Mouse (Mus musculus) heart, embryonic 12.5 days (tissue): ENCODE results near the gene Commd7. TPM values are rescaled to one million over a fixed set of nuclear protein-coding genes. Genes with fewer than 3 reads are reported as not detected.
"Not testable (repeated sequence)": the region's sequence is repeated elsewhere in the genome, so short reads cannot be mapped to it uniquely, and the experiment has no call there.

Source experiments
- ATAC-seq: fragments of 200-750 bp; cut with Nextera tagmentation; 2 replicates; pipeline ENCODE4 v1.8.0; 2017; ENCODE audit warnings: moderate TSS enrichment, moderate library complexity; ENCODE audit not compliant: insufficient number of reproducible peaks, low FRiP score
- H3K27ac ChIP-seq: fragments of 300-500 bp; sonication (generic); 2 replicates; pipeline ENCODE4 v1.5.1; 2016; ENCODE audit warnings: mild to moderate bottlenecking, moderate library complexity; ENCODE audit not compliant: poor library complexity, severe bottlenecking
- H3K27me3 ChIP-seq: fragments of 300-500 bp; sonication (generic); replicated peaks from 2 replicates; pipeline ENCODE4 v1.6.1; 2016; ENCODE audit warnings: mild to moderate bottlenecking, moderate library complexity
- H3K36me3 ChIP-seq: fragments of 300-500 bp; sonication (generic); 2 replicates; pipeline ENCODE4 v1.6.1; 2016; ENCODE audit warnings: mild to moderate bottlenecking, moderate library complexity
- H3K4me1 ChIP-seq: fragments of 300-500 bp; sonication (generic); replicated peaks from 2 replicates; pipeline ENCODE4 v1.6.1; 2016; ENCODE audit warnings: mild to moderate bottlenecking
- H3K4me2 ChIP-seq: fragments of 300-500 bp; sonication (generic); 2 replicates; pipeline ENCODE4 v1.6.1; 2016; ENCODE audit warnings: mild to moderate bottlenecking, moderate library complexity
- H3K4me3 ChIP-seq: fragments of 300-500 bp; sonication (generic); 2 replicates; pipeline ENCODE4 v1.5.1; 2016; ENCODE audit warnings: mild to moderate bottlenecking
- H3K9ac ChIP-seq: fragments of 300-500 bp; sonication (generic); 2 replicates; pipeline ENCODE4 v1.6.1; 2016; ENCODE audit warnings: mild to moderate bottlenecking, moderate library complexity
- H3K9me3 ChIP-seq: fragments of 300-500 bp; sonication (generic); replicated peaks from 2 replicates; pipeline ENCODE4 v1.6.1; 2016; ENCODE audit warnings: mild to moderate bottlenecking, moderate library complexity
- WGBS: fragments of 180-500 bp; shearing (Covaris S2); methylation state at CpG from one replicate; pipeline ENCODE4 v1.1.7; 2016; 5-methylcytosine and 5-hydroxymethylcytosine counted together
- polyA plus RNA-seq: library from polyadenylated mRNA; unstranded; fragments of >200 nt; fragmentation: Nextera tagmentation; extraction: Ambion mirVana; gene quantifications from 2 replicates; pipeline ENCODE4 v1.2.1, GENCODE M21; 2016

Commd7 gene
- polyA plus RNA-seq, result 55.6 and 55.7 TPM in 2 replicates

DNA sequence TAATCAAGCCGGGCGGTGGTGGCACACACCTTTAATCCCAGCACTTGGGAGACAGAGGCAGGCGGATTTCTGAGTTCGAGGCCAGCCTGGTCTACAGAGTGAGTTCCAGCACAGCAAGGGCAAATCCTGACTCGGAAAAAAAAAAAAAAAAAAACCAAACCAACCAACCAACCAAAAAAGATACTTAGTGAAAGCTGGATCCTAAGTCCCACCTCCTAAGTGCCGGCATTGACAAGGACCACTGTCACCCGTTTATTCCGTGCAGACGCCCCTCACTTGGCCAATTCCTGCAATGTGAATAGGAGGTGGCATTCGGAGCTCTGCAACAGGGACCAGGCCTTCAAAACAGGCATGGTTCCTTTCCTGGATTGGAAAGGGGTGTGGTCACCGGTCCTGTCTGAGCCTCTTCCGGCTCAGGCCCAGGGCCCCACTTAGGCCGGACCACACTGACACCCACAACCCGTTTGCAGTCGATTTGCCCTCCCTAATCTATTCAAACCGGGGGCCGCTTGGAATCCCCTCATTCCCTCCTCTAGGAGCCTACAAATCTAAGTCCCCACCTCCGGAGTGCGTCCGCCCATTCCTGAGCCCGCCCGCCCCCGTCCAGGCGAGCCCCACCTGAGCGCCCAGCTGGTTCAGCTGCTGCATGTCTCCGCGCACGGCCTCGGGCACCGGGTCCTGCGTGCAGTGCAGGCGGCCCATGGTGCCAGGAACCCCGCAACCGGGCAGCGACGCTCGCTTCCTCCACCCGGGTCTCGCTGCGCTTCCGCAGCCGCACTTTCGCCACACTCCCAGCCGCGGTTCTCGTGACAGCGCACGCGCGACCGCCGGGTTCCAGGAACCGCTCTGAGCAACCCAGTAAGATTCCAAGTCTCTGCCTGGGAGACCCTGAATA, at the start of gene Commd7:
TSS of gene Commd7 (minus strand) at position 806 of the 895 bp plus-strand sequence.
- ATAC-seq, result peak; percentile 86
- peaks cover 19% of the 10 kb centered on the region for H3K4me1 ChIP-seq
- H3K9ac ChIP-seq, result peak within 1 kb of the TSS; percentile 96
- peak within 1 kb of the TSS; percentile 94 for H3K27ac ChIP-seq
- H3K27me3 ChIP-seq, result no peaks in the 10 kb centered on the region
- H3K4me3 ChIP-seq, result peak within 1 kb of the TSS; percentile 91
- WGBS, result 3% methylated on average over 53 of the region's 53 CpGs
- peak within 1 kb of the TSS; percentile 65 for H3K4me2 ChIP-seq
- peaks cover 21% of the 10 kb centered on the region for H3K36me3 ChIP-seq
- no peaks in the 10 kb centered on the region for H3K9me3 ChIP-seq

DNA sequence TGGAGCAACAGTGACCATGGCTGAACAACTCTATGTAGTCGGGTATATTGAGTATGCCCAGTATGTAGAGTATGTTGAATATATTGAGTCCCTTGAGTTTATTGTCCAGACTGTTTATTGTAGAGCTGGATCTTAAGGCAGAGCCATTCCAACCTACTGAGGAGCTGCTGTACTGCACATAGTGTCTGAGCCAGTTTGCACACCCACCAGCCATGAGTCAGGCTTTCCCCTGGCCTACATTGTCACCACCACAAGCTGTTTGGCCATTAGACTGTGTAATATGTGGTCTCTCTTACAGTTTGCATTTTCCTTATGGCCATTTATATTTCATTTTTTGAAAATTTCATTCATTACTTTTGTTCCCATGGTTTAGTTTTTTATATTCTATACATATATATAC, 47.4 kb upstream of the Commd7 start:
- H3K4me3 ChIP-seq, result no peak overlapping the region
- WGBS, result 100% methylated on average over 1 of the region's 1 CpGs
- no peak for ATAC-seq

DNA sequence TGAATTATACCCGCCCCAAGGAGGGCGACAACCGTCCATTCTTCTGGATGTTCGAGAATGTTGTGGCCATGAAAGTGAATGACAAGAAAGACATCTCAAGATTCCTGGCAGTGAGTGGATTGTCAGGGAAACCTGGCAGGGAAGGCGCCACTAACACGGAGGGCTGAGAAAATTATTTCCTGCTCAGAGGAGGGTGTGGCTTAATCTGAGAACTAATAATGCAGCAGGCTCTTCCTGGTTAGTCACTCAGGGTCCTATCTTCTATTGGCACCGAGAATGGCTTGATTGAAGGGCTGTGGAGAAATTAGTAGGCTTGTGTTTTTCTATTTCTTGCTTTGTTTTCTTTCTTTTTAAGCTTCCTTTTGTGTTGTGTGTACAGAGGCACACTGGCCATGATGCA, 45.0 kb upstream of the Commd7 start:
- no peaks in the 10 kb centered on the region for H3K27me3 ChIP-seq
- 80% methylated on average over 7 of the region's 7 CpGs for WGBS
- ATAC-seq, result no peak
- no peak overlapping the region for H3K9ac ChIP-seq
- H3K27ac ChIP-seq, result no peak overlapping the region
- H3K9me3 ChIP-seq, result no peaks in the 10 kb centered on the region
- H3K36me3 ChIP-seq, result peaks cover 48% of the 10 kb centered on the region
- H3K4me1 ChIP-seq, result no peaks in the 10 kb centered on the region
- no peak overlapping the region for H3K4me3 ChIP-seq
- H3K4me2 ChIP-seq, result no peak overlapping the region

More for the DNA sequence above, 47.4 kb upstream of the Commd7 start:
- Histone ChIP-seq H3K9me3 (no peaks in the 10 kb centered on the region), H3K27me3 (no peaks in the 10 kb centered on the region), H3K4me2 (no peak overlapping the region), H3K36me3 (peaks cover 42% of the 10 kb centered on the region), H3K27ac (no peak overlapping the region), H3K4me1 (no peaks in the 10 kb centered on the region), H3K9ac (no peak overlapping the region)

DNA sequence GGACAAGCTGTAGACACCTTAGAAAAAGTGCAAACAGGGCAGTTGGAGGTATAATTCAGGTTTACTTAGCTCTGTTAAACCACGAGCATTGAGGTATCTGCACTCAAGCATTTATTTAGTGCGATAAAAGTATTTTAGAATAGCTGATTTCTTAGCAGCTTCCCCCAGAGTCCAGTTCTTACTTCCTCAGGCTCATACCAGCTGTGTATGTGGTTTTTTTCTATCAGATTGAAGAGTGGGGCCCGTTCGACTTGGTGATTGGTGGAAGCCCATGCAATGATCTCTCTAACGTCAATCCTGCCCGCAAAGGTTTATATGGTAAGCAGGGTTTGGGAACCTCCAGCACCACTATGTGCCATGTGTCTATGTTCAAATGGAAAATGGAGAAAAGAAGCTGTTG, 44.4 kb upstream of the Commd7 start:
- no peak for ATAC-seq
- Histone ChIP-seq H3K27me3 (no peaks in the 10 kb centered on the region), H3K9me3 (no peaks in the 10 kb centered on the region), H3K9ac (no peak overlapping the region), H3K4me3 (no peak overlapping the region), H3K27ac (no peak overlapping the region), H3K36me3 (peaks cover 48% of the 10 kb centered on the region), H3K4me2 (no peak overlapping the region), H3K4me1 (no peaks in the 10 kb centered on the region)
- WGBS, result 89% methylated on average over 6 of the region's 6 CpGs

DNA sequence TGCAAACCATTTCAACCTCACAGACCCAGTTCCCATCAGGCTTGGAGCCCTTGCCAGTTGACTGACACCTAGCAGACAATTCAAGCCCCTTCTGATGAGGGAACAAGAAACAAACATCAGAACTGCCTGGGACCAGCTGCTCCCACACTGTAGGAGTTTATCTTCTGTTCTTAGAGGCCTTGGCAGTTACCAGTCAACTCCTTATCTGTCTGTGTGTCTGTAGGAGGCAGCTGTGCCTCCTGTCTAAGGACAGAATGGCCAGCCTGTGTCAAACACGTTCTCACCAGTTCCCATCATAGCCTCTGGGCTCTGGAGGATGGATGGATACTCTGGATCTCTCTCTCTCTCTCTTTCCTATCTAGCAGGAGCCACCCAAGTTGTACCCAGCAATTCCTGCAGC, 42.8 kb upstream of the Commd7 start:
- H3K9me3 ChIP-seq, ATAC-seq, H3K4me2 ChIP-seq, H3K27ac ChIP-seq, H3K4me1 ChIP-seq, H3K4me3 ChIP-seq, H3K9ac ChIP-seq, H3K27me3 ChIP-seq: not testable (repeated sequence)
- peaks cover 38% of the 10 kb centered on the region for H3K36me3 ChIP-seq
- 40% methylated on average over 1 of the region's 1 CpGs for WGBS

DNA sequence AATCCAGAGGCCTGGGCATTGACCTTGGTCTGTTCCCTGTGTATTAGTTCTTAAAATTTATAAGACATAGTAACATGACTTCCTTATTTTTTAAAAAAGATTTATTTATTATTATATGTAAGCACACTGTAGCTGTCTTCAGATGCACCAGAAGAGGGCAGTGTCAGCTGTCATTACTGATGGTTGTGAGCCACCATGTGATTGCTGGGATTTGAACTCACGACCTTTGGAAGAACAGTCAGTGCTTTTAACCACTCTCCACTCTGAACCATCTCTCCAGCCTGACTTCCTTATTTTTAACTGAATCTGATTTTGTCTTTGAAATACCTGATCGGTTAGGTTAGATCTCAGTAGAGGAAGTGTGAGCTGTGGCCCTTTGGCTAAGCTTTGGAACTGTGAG, 40.0 kb upstream of the Commd7 start:
- H3K4me2 ChIP-seq, result no peak overlapping the region
- H3K27ac ChIP-seq, result no peak overlapping the region
- no peaks in the 10 kb centered on the region for H3K9me3 ChIP-seq
- H3K4me3 ChIP-seq, result no peak overlapping the region
- ATAC-seq, result no peak
- H3K27me3 ChIP-seq, result no peaks in the 10 kb centered on the region
- H3K4me1 ChIP-seq, result 0 out of 2 replicates have a peak, but pooled peaks cover 4% of the 10 kb centered on the region
- WGBS, result 81% methylated on average over 2 of the region's 2 CpGs
- H3K9ac ChIP-seq, result no peak overlapping the region
- peaks cover 29% of the 10 kb centered on the region for H3K36me3 ChIP-seq

DNA sequence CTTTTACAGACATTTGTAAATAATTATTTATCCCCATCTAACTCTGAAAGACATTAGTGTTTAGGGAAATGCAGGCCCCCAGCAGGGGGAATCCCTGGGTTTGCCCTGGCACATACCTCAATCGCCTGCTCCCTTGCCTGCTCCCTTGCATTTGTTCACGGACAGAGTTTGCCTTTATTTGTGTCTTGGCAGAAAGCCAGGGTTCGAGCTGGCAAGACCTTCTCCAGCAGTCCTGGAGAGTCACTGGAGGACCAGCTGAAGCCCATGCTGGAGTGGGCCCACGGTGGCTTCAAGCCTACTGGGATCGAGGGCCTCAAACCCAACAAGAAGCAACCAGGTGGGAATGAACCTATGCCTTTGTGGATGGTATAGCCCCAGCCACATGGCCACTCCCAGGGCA, 37.5 kb upstream of the Commd7 start:
- Histone ChIP-seq H3K27me3 (no peaks in the 10 kb centered on the region), H3K9ac (no peak overlapping the region), H3K4me2 (no peak overlapping the region), H3K4me1 (0 out of 2 replicates have a peak, but pooled peaks cover 4% of the 10 kb centered on the region), H3K27ac (no peak overlapping the region), H3K36me3 (peaks cover 20% of the 10 kb centered on the region), H3K4me3 (no peak overlapping the region), H3K9me3 (no peaks in the 10 kb centered on the region)
- no peak for ATAC-seq
- 63% methylated on average over 5 of the region's 5 CpGs for WGBS

DNA sequence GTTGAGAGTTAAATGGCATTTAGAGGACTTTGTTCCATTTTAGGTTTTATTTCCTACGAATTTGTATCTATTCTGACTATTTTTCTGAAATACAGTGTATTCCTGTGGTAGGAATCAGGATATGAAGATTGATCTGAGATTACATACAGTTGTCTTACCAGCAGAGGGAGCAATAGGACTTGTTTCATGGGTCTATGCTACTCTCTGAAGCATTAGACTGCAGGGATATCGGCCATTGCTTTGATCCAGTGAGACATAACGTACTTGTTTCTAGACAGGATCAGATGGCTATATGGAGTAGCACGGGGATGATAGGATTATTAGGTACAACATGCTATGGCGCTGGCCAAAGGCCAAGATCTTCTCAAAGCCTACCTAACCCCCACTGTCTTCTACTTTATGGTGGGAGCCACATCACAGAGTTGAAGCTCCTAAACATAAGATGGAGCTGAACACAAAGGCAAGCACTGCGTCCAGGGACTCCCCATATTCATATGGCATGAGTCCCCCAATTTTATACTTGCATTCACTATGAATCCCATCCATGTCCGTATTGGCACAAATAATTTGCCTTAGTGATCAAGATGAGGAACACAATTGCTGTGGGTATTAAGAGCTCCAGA, 36.3 kb upstream of the Commd7 start:
- Histone ChIP-seq H3K27ac (no peak overlapping the region), H3K9me3 (no peaks in the 10 kb centered on the region), H3K36me3 (peaks cover 16% of the 10 kb centered on the region), H3K4me1 (0 out of 2 replicates have a peak, but pooled peaks cover 4% of the 10 kb centered on the region), H3K27me3 (no peaks in the 10 kb centered on the region), H3K9ac (no peak overlapping the region), H3K4me3 (no peak overlapping the region), H3K4me2 (no peak overlapping the region)
- no peak for ATAC-seq
- WGBS, result 62% methylated on average over 7 of the region's 7 CpGs

DNA sequence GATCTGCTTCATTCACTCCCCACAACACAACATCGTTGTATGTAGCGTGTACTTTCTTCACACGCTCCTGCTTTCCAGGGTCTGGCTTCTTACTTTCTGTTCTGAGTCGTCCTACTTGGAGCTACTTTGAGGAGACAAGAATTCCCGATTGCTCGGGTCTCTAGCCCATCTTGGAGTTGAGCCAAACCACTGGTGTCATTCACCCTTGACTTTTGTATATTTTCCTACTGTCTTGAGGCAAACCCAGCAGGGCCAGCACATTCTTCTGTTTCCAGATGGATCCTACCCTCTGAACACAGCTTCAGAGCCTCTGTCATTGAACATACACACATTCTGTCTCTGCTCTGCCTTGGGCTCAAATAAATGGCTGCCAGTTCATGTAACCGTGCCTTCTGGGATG, 32.8 kb upstream of the Commd7 start:
- Histone ChIP-seq H3K9me3 (no peaks in the 10 kb centered on the region), H3K9ac (no peak overlapping the region), H3K27me3 (no peaks in the 10 kb centered on the region), H3K4me2 (no peak overlapping the region), H3K36me3 (peaks cover 31% of the 10 kb centered on the region), H3K4me3 (no peak overlapping the region), H3K27ac (no peak overlapping the region), H3K4me1 (0 out of 2 replicates have a peak, but pooled peaks cover 4% of the 10 kb centered on the region)
- ATAC-seq, result no peak
- WGBS, result 78% methylated on average over 7 of the region's 7 CpGs

DNA sequence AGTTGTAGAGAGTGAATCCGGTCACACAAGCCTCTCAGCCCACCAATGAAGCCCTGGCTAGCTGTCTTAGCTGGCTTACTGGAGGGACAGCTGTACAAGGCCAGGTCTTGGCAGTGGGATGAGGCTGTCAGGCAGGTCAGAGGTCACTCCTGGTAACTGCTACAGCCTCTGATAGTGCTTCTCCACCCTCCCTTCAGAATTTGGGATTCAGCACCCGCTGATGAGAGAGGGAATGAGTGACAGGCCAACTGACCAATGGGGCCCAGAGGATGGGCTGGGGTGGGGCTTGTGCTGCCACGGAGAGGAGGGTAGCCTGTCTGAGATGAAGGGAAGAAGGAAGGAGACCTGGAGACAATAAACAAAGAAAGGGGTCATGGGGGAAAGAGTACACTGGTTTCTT, 28.0 kb upstream of the Commd7 start:
- H3K4me1 ChIP-seq, result no peaks in the 10 kb centered on the region

DNA sequence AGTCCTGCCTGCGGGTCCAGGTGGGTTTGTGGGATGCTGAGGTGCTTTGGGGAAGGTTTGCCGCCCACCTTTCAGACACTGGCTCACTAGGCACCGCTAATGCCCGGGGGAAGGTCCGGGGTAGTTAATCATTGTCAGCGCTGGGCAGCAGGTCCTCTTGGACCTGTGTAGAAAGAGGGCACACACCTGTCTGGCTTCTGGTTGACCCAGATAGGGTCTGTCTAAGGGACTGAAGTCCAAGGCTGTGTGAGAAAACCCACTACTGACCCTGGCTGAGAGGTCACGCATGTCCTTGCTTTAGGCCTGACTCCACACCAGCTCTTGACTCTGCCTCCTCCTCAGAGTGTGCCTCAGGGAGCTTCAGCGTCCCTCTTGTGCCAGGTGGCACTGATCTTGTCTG, 25.1 kb upstream of the Commd7 start:
- not testable (repeated sequence) for H3K27ac ChIP-seq, H3K4me1 ChIP-seq, H3K4me2 ChIP-seq, H3K4me3 ChIP-seq, H3K9ac ChIP-seq, H3K9me3 ChIP-seq, ATAC-seq, H3K27me3 ChIP-seq
- H3K36me3 ChIP-seq, result peaks cover 10% of the 10 kb centered on the region; the same call in 1 of the 2 replicates
- 85% methylated on average over 8 of the region's 8 CpGs for WGBS

More for the DNA sequence above, 28.0 kb upstream of the Commd7 start:
- no peak overlapping the region for H3K9ac ChIP-seq
- H3K27me3 ChIP-seq, result no peaks in the 10 kb centered on the region
- H3K4me2 ChIP-seq, result no peak overlapping the region
- no peak for ATAC-seq
- WGBS, result 36% methylated on average over 3 of the region's 3 CpGs
- no peaks in the 10 kb centered on the region for H3K9me3 ChIP-seq
- no peak overlapping the region for H3K4me3 ChIP-seq
- no peak overlapping the region for H3K27ac ChIP-seq
- H3K36me3 ChIP-seq, result peaks cover 23% of the 10 kb centered on the region
